Mouse (Mus musculus): Measurements from ENCODE around the gene Hist2h2aa1. TPM values are rescaled to one million over a fixed set of nuclear protein-coding genes. Genes with fewer than 3 reads are reported as not detected.
A peak's percentile ranks its signal among the peaks of the same experiment; 100 is the strongest.
"Not testable (repeated sequence)": the region's sequence is repeated elsewhere in the genome, so short reads cannot be mapped to it uniquely, and the experiment has no call there.

Hist2h2aa1 gene
- polyA plus RNA-seq, 2 experiments, result 18.1 to 44.2 TPM

DNA sequence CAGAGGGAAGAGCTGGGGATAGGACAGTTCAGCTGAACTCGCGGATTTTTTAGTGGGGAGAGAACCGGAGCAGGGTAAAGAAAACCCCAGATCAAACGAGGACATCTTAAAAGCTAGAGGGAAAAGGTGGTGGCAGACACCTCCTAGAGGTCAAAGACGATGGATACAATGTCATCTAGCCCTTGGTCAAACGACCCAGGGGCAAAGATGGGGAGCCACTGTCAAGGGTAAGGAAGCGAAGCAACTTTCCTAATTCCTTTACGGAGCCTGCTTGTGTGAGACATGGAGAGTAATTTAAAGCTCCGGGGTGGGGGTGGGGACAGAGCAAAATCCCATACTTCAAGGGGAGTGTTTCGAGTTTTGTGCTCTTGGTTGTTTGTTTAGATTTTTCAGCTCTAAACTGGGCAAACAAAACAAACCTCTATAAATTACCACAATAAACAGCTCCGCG is 26.1 kb upstream of the Hist2h2aa1 start:
- Histone ChIP-seq H3K27me3 (ENCODE audit: control insufficient read depth, insufficient read depth, low read length) (no peaks in the 10 kb centered on the region), H3K4me1 (ENCODE audit: control insufficient read depth, insufficient read depth, low read length) (peaks cover 15% of the 10 kb centered on the region), H3K36me3 (ENCODE audit: control insufficient read depth, insufficient read depth, low read length) (no peaks in the 10 kb centered on the region), H3K27ac (replicated peaks; ENCODE audit: low read depth, low read length) (peak overlapping the region; percentile 98), H3K9me3 (ENCODE audit: control insufficient read depth, low read length) (no peaks in the 10 kb centered on the region), H3K4me2 (replicated peaks; ENCODE audit: low read depth, low read length, severe bottlenecking) (peak overlapping the region; percentile 83), H3K9ac (ENCODE audit: low read depth, low read length, severe bottlenecking) (peak overlapping the region; percentile 67), H3K4me3 (replicated peaks; ENCODE audit: low read length) (peak overlapping the region; percentile 62)
- TF ChIP-seq POLR2A (IDR thresholded peaks at IDR 0.05; ENCODE audit: borderline replicate concordance, extremely low read depth, insufficient read depth, insufficient read length), result peak; percentile 28; the same call in 1 of the 2 replicates
- ATAC-seq (ENCODE audit: low FRiP score, low read depth) (peak; percentile 12; the same call in 1 of the 2 replicates), DNase-seq (ENCODE audit: low spot score) (peak; percentile 34)
- under 1% methylated on average over 12 of the region's 12 CpGs for whole genome bisulfite sequencing

DNA sequence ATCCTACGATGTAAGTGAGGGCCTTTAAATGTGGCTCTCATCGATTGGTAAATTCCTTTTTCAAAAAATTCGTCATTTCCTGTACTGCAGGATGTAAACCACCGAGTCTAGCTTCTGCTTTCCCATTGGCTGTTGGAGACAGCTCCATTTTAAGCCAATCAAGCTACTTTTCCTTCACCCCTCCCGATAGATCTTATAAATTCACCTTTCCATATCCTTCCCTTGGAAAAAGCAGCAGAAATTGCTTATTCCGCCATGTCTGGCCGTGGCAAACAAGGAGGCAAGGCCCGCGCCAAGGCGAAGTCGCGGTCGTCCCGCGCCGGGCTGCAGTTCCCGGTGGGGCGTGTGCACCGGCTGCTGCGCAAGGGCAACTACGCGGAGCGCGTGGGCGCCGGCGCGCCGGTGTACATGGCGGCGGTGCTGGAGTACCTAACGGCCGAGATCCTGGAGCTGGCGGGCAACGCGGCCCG is 25.6 kb upstream of the Hist2h2aa1 start, which contains the start of the genes Bola1 and Hist2h2ab:
Gene Bola1 (minus strand): TSS at position 49 of the 470 bp plus-strand sequence.
Gene Hist2h2ab (plus strand): TSS at position 205 of the 470 bp plus-strand sequence.
- Histone ChIP-seq H3K4me2 (replicated peaks; ENCODE audit: low read depth, low read length, severe bottlenecking) (peak within 1 kb of the TSS; percentile 83), H3K4me1 (ENCODE audit: control insufficient read depth, insufficient read depth, low read length) (peaks cover 15% of the 10 kb centered on the region), H3K4me3 (replicated peaks; ENCODE audit: low read length) (peak within 1 kb of the TSS; percentile 62), H3K9me3 (ENCODE audit: control insufficient read depth, low read length) (no peaks in the 10 kb centered on the region), H3K27me3 (ENCODE audit: control insufficient read depth, insufficient read depth, low read length) (no peaks in the 10 kb centered on the region), H3K36me3 (ENCODE audit: control insufficient read depth, insufficient read depth, low read length) (no peaks in the 10 kb centered on the region), H3K27ac (replicated peaks; ENCODE audit: low read depth, low read length) (peak within 1 kb of the TSS; percentile 98), H3K9ac (ENCODE audit: low read depth, low read length, severe bottlenecking) (peak within 1 kb of the TSS; percentile 84)
- 5% methylated on average over 36 of the region's 37 CpGs for WGBS
- peak; percentile 88; the same call in 1 of the 2 replicates for TF ChIP-seq POLR2A (IDR thresholded peaks at IDR 0.05; ENCODE audit: borderline replicate concordance, extremely low read depth, insufficient read depth, insufficient read length)
- peak; percentile 88 for ATAC-seq (ENCODE audit: low FRiP score, low read depth)
- DNase-seq (ENCODE audit: low spot score), result peak; percentile 92

DNA sequence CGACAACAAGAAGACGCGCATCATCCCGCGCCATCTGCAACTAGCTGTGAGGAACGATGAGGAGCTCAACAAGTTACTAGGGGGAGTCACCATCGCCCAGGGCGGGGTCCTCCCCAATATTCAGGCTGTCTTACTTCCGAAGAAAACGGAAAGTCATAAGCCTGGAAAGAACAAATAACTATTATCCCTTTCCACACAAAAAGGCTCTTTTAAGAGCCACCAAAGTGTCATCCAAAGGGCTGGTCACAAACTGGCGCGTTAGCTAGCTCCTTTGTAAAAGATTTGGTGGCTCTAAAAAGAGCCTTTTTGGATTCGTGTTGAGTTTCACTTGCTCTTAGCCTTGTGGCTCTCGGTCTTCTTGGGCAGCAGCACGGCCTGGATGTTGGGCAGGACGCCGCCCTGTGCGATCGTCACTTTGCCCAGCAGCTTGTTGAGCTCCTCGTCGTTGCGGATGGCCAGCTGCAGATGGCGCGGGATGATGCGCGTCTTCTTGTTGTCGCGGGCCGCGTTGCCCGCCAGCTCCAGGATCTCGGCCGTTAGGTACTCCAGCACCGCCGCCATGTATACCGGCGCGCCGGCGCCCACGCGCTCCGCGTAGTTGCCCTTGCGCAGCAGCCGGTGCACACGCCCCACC is 25.0 kb upstream of the Hist2h2aa1 start:
- Histone ChIP-seq H3K4me2 (replicated peaks; ENCODE audit: low read depth, low read length, severe bottlenecking) (peak overlapping the region; percentile 83), H3K9ac (ENCODE audit: low read depth, low read length, severe bottlenecking) (peak overlapping the region; percentile 84), H3K4me1 (ENCODE audit: control insufficient read depth, insufficient read depth, low read length) (peaks cover 15% of the 10 kb centered on the region), H3K27ac (replicated peaks; ENCODE audit: low read depth, low read length) (peak overlapping the region; percentile 98), H3K4me3 (replicated peaks; ENCODE audit: low read length) (peak overlapping the region; percentile 62)
- peak; percentile 4; the same call in 1 of the 2 replicates for TF ChIP-seq POLR2A (IDR thresholded peaks at IDR 0.05; ENCODE audit: borderline replicate concordance, extremely low read depth, insufficient read depth, insufficient read length)
- DNase-seq (ENCODE audit: low spot score) (peak; percentile 14), ATAC-seq (ENCODE audit: low FRiP score, low read depth) (peak; percentile 5; the same call in 1 of the 2 replicates)
- not testable (repeated sequence) for H3K9me3 ChIP-seq (ENCODE audit: control insufficient read depth, low read length); H3K27me3 ChIP-seq (ENCODE audit: control insufficient read depth, insufficient read depth, low read length); H3K36me3 ChIP-seq (ENCODE audit: control insufficient read depth, insufficient read depth, low read length)
- 1% methylated on average over 24 of the region's 47 CpGs for WGBS

DNA sequence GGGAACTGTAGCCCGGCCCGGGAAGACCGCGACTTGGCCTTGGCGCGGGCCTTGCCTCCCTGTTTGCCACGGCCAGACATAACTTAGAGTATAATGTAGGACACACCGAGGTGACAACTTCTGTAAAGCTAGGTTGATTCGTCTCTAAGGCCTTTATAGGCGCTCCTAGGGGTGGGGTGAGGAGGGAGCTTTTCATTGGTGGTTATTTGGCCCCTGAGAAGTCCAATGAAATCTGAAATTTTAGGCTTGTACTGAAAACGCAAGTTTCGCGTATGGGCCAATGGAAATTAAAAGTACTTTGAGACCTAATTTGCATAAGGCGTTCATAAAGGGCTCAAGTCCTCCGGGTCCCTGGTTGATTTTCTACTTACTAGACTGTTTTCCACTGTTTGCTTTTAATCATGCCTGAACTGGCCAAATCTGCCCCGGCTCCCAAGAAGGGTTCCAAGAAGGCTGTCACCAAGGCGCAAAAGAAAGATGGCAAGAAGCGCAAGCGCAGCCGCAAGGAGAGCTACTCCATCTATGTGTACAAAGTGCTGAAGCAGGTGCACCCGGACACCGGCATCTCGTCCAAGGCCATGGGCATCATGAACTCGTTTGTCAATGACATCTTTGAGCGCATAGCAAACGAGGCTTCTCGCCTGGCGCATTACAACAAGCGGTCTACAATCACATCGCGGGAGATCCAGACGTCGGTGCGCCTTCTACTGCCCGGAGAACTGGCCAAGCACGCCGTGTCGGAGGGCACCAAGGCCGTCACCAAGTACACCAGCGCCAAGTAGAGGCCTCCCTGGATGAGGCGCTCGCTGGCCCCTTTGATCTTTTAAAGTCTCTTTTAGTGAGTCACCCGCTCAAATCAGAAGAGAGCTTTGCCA is 24.3 kb upstream of the Hist2h2aa1 start, which contains the start of the genes Hist2h2ac and Hist2h2be:
Gene Hist2h2ac (minus strand): TSS at position 116 of the 875 bp plus-strand sequence.
Gene Hist2h2be (plus strand): TSS at position 355 of the 875 bp plus-strand sequence.
- Histone ChIP-seq H3K27ac (replicated peaks; ENCODE audit: low read depth, low read length) (peak within 1 kb of the TSS; percentile 98), H3K4me3 (replicated peaks; ENCODE audit: low read length) (peak within 1 kb of the TSS; percentile 62), H3K36me3 (ENCODE audit: control insufficient read depth, insufficient read depth, low read length) (no peaks in the 10 kb centered on the region), H3K9ac (ENCODE audit: low read depth, low read length, severe bottlenecking) (peak within 1 kb of the TSS; percentile 84), H3K4me2 (replicated peaks; ENCODE audit: low read depth, low read length, severe bottlenecking) (peak within 1 kb of the TSS; percentile 83), H3K9me3 (ENCODE audit: control insufficient read depth, low read length) (no peaks in the 10 kb centered on the region), H3K27me3 (ENCODE audit: control insufficient read depth, insufficient read depth, low read length) (no peaks in the 10 kb centered on the region), H3K4me1 (ENCODE audit: control insufficient read depth, insufficient read depth, low read length) (peaks cover 15% of the 10 kb centered on the region)
- ATAC-seq (ENCODE audit: low FRiP score, low read depth) (peak; percentile 82), DNase-seq (ENCODE audit: low spot score) (peak; percentile 95)
- peak; percentile 93; the same call in 1 of the 2 replicates for TF ChIP-seq POLR2A (IDR thresholded peaks at IDR 0.05; ENCODE audit: borderline replicate concordance, extremely low read depth, insufficient read depth, insufficient read length)
- 1% methylated on average over 41 of the region's 43 CpGs for WGBS

DNA sequence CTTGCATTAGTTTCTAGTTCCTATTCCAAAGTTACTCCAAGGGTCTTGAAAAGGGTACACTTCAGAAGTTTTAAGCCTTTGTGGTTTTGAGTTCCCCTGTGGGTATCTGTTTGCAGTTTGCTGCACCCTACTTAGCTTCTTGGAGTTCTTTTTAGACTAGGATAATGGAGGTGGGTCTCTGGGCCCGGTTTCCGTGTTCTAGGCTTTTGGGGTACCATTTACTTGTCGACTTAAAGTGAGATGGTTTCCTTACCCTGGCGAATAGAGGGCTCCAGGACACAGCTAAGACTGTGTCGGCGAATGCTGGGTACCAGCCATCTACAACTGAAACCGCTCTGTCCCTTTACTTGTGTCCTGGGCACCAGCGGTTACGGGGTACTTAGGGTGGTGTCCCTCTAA is 23.7 kb upstream of the Hist2h2aa1 start:
- no peak for ATAC-seq (ENCODE audit: low FRiP score, low read depth)
- H3K27me3 ChIP-seq (ENCODE audit: control insufficient read depth, insufficient read depth, low read length), result no peaks in the 10 kb centered on the region
- peak overlapping the region; percentile 98 for H3K27ac ChIP-seq (replicated peaks; ENCODE audit: low read depth, low read length)
- no peak for DNase-seq (ENCODE audit: low spot score)
- H3K36me3 ChIP-seq (ENCODE audit: control insufficient read depth, insufficient read depth, low read length), result no peaks in the 10 kb centered on the region
- 19% methylated on average over 9 of the region's 9 CpGs for WGBS
- peaks cover 15% of the 10 kb centered on the region for H3K4me1 ChIP-seq (ENCODE audit: control insufficient read depth, insufficient read depth, low read length)
- no peak for TF ChIP-seq POLR2A (IDR thresholded peaks at IDR 0.05; ENCODE audit: borderline replicate concordance, extremely low read depth, insufficient read depth, insufficient read length)
- H3K9ac ChIP-seq (ENCODE audit: low read depth, low read length, severe bottlenecking), result peak overlapping the region; percentile 49
- H3K4me2 ChIP-seq (replicated peaks; ENCODE audit: low read depth, low read length, severe bottlenecking), result peak overlapping the region; percentile 83
- no peaks in the 10 kb centered on the region for H3K9me3 ChIP-seq (ENCODE audit: control insufficient read depth, low read length)
- H3K4me3 ChIP-seq (replicated peaks; ENCODE audit: low read length), result peak overlapping the region; percentile 62
